Mouse (Mus musculus): ENCODE measurements at regions not wholly inside any gene's neighbourhood (a gene's known extent, or its start where the extent isn't known, plus 50 kb on each side); places are given as distances from the start of the nearest gene placed in this dataset.

DNA sequence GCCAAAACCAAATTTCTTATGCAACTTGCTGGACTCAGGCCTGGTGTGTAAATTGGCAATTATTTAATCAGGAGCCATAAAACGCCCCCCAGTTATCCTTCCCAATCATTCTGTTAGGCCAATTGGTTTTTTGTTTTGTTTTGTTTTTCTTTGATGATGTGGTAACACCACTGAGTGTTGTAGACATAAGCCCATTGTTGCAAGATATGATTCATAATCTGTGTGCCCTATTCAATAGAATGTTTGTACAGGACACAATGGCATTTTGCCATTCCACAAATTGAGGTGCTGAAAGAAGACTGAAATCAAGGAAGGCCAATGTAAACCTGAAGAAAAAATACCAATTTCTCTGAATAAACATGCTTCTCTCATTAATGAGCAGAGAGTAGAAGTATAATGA, 68.2 kb upstream of the Ppp3ca start:
- no peak for TF ChIP-seq POLR2A (IDR thresholded peaks at IDR 0.05; ENCODE audit: low read depth, low read length)
- TF ChIP-seq SIN3A (IDR thresholded peaks at IDR 0.05; ENCODE audit: low read length): no peak
- TF ChIP-seq POLR2AphosphoS2 (IDR thresholded peaks at IDR 0.05; ENCODE audit: low read depth, low read length): no peak
- no peak for TF ChIP-seq E2F4 (IDR thresholded peaks at IDR 0.05; ENCODE audit: insufficient replicate concordance, low read depth, low read length)
- no peak for TF ChIP-seq CTCF (conservative IDR thresholded peaks at IDR 0.05 in 1 of 2, IDR thresholded peaks at IDR 0.05 in 1 of 2; ENCODE audit: low read depth in 2 of 2, low read length in 2 of 2)
- no peak for TF ChIP-seq EP300 (IDR thresholded peaks at IDR 0.05; ENCODE audit: low read length)
- TF ChIP-seq JUND (conservative IDR thresholded peaks at IDR 0.05; ENCODE audit: low read depth, low read length): no peak
- no peak for TF ChIP-seq CHD1 (IDR thresholded peaks at IDR 0.05; ENCODE audit: low read depth, low read length)
- no peak for TF ChIP-seq ETS1 (conservative IDR thresholded peaks at IDR 0.05; ENCODE audit: low read depth, low read length)
- TF ChIP-seq ZKSCAN1 (IDR thresholded peaks at IDR 0.05; ENCODE audit: borderline replicate concordance, low read depth, low read length): no peak
- TF ChIP-seq USF1 (IDR thresholded peaks at IDR 0.05; ENCODE audit: low read depth, low read length): no peak

Data from CH12.LX (cell line).